Mouse (Mus musculus) forebrain, embryonic 16.5 days (tissue): ENCODE results near the gene Wdr92. TPM values are rescaled to one million over a fixed set of nuclear protein-coding genes. Genes with fewer than 3 reads are reported as not detected.

Experiments used
- ATAC-seq: fragments of 200-750 bp; cut with Nextera tagmentation; 2 replicates; pipeline ENCODE4 v1.8.0; 2017; ENCODE audit warnings: mild to moderate bottlenecking, moderate library complexity
- H3K27ac ChIP-seq: fragments of 300-500 bp; sonication (generic); 2 replicates; pipeline ENCODE4 v1.5.1; 2014; ENCODE audit warnings: low read length, control low read depth
- H3K27me3 ChIP-seq: fragments of 300-500 bp; sonication (generic); replicated peaks from 2 replicates; pipeline ENCODE4 v1.6.1; 2014; ENCODE audit warnings: low read length; ENCODE audit not compliant: control insufficient read depth, insufficient read depth
- H3K36me3 ChIP-seq: fragments of 300-500 bp; sonication (generic); 2 replicates; pipeline ENCODE4 v1.6.1; 2014; ENCODE audit not compliant: control insufficient read depth, insufficient read depth
- H3K4me1 ChIP-seq: fragments of 300-500 bp; sonication (generic); replicated peaks from 2 replicates; pipeline ENCODE4 v1.6.1; 2014; ENCODE audit warnings: low read length; ENCODE audit not compliant: control insufficient read depth, insufficient read depth
- H3K4me2 ChIP-seq: fragments of 300-500 bp; sonication (generic); 2 replicates; pipeline ENCODE4 v1.6.1; 2014; ENCODE audit warnings: mild to moderate bottlenecking, low read length, control low read depth
- H3K4me3 ChIP-seq: fragments of 300-500 bp; sonication (generic); replicated peaks from 2 replicates; pipeline ENCODE4 v1.5.1; 2014; ENCODE audit warnings: mild to moderate bottlenecking, low read length, control low read depth
- H3K9ac ChIP-seq: fragments of 300-500 bp; sonication (generic); replicated peaks from 2 replicates; pipeline ENCODE4 v1.6.1; 2014; ENCODE audit warnings: low read depth, low read length, control low read depth
- H3K9me3 ChIP-seq: fragments of 300-500 bp; sonication (generic); 2 replicates; pipeline ENCODE4 v1.6.1; 2016; ENCODE audit warnings: low read length; ENCODE audit not compliant: control insufficient read depth
- WGBS: fragments of 180-500 bp; shearing (Covaris S2); extraction: QIAGEN DNeasy Blood & Tissue Kit; methylation state at CpG from one replicate; pipeline ENCODE4 v1.1.7; 2014; 5-methylcytosine and 5-hydroxymethylcytosine counted together
- polyA plus RNA-seq: library from polyadenylated mRNA; unstranded; fragments of >200 nt; fragmentation: Nextera tagmentation; extraction: Ambion mirVana; gene quantifications from 2 replicates; pipeline ENCODE4 v1.2.1, GENCODE M21; 2015

Gene Wdr92
- polyA plus RNA-seq, 1 experiment from 2014 or later = 17.5 TPM

DNA sequence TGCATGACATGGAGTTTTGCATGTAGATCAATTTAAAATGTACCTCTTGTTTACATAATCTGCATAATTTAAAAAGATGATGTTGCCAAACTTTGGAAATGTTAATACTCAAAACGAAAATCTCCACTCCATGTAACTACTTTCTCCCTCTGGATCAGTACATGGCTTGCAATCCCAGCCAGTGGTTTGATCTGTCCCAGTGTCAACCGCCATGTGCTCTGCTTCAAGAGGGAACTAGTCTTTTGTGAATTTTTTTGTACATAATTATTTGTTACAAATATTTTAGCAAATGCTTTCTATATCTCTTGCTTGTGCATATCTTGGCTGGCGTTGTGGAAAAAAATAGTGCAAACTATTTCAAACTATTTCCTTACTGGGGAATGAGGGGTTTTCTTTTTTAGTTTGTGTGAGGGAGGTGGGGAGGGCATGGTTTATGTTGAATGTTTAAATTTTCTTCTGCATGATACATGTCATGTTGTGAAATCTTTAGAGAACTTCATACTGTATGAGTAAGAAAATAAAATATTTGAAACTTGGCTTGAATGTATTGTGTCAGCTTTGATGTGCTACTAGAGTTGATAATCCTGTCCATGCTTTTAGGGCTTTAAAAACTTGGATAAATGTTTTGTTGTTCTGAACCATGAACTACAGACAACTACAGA lies 18.1 kb downstream of the Wdr92 start:
- H3K36me3 ChIP-seq = peaks cover 31% of the 10 kb centered on the region
- H3K27me3 ChIP-seq = no peaks in the 10 kb centered on the region
- H3K9ac ChIP-seq = no peak overlapping the region
- no peak overlapping the region for H3K4me2 ChIP-seq
- no peak overlapping the region for H3K4me3 ChIP-seq
- no peaks in the 10 kb centered on the region for H3K4me1 ChIP-seq
- ATAC-seq = no peak
- 92% methylated on average over 3 of the region's 3 CpGs for WGBS
- no peaks in the 10 kb centered on the region for H3K9me3 ChIP-seq
- no peak overlapping the region for H3K27ac ChIP-seq

DNA sequence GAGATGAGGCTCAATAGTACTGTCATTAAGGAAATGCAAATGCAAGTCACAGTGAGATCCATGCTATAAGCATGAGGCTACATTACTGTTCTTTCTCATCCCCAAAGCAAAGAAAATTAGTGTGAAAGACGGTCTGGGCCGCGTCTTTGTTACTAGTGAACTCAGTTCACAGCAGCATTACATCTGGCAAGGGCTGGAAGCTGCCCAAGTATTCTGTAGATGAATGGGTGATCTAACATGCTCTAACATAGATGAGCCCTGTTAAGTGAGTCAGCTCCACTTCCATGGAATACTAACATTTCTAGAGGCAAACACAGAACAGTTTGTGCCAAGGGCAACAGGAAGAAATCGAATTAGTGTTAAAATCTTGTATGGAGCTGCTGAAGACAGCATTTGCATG lies 19.0 kb downstream of the Wdr92 start:
- no peak for ATAC-seq
- H3K4me3 ChIP-seq = no peak overlapping the region
- H3K27me3 ChIP-seq = no peaks in the 10 kb centered on the region
- 89% methylated on average over 4 of the region's 4 CpGs for WGBS
- H3K36me3 ChIP-seq = peaks cover 22% of the 10 kb centered on the region
- no peak overlapping the region for H3K9ac ChIP-seq
- H3K4me2 ChIP-seq = no peak overlapping the region
- H3K9me3 ChIP-seq = no peaks in the 10 kb centered on the region
- H3K27ac ChIP-seq = no peak overlapping the region
- H3K4me1 ChIP-seq = no peaks in the 10 kb centered on the region

DNA sequence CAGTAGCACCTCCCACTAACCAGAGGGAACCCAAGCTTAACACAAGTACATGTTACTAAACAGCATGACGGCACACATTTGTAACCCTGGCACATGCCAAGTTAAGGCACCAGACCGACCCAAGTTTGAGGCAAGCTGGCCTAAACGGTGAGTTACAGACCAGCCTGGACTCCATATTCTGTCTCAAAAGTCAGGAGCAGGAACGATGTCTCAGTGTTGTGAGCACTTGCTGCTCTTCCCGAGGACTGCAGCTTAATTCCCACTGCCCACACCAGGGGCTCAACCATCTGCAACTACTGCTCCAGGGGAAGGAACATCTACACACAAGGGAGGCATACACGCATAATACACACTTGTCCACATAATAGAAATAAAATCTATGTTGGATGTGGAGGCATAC lies 20.6 kb downstream of the Wdr92 start:
- WGBS = 86% methylated on average over 6 of the region's 6 CpGs
- Histone ChIP-seq H3K27ac (no peak overlapping the region), H3K27me3 (no peaks in the 10 kb centered on the region), H3K9ac (no peak overlapping the region), H3K9me3 (no peaks in the 10 kb centered on the region), H3K4me3 (no peak overlapping the region), H3K4me2 (no peak overlapping the region), H3K4me1 (no peaks in the 10 kb centered on the region), H3K36me3 (peaks cover 20% of the 10 kb centered on the region)
- peak; percentile 23 for ATAC-seq

DNA sequence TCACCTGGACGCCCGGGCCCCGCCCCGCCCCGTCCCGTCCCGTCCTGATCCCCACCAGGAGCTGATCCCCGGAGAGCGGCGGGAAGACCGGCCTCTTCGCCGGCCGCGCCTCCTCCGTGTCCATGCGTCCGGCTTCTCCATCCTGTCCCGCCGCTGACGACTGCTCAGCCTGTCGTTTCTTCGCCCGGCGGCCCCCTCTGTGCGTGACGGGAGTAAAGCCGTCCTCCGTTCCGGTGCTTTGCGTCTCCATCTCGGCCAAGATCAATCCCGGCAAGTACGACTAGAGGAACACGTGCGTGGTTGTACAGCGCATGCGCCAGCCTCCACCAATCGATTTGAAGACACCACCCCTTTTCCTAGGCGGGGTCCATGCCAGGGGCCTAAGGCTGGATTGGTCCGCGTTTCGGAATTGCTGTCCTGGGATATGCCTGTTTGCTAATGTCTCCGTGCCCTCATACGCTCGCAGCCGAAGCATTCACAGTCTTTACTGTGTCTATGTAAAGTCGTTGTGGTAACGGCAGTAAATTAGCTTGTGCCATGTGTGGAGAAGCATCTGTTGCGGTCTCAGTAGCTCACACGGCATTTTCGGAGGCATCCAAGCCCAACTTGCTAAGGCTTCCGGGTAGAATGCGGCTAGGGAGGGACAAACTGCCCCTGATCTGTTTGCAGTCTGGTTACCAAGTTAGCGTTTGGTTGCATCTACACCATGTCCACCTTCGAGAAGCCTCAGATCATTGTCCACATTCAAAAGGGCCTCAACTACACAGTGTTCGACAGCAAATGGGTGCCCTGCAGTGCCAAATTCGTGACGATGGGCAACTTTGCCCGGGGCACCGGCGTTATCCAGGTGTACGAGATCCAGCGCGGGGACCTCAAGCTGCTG lies 29.6 kb downstream of the Wdr92 start, which contains the start of gene Pno1:
Gene Pno1, minus strand, starts transcription at position 311 of the 883 bp plus-strand sequence.
- under 1% methylated on average over 60 of the region's 65 CpGs for WGBS
- Histone ChIP-seq H3K4me1 (peaks cover 20% of the 10 kb centered on the region), H3K36me3 (peaks cover 3% of the 10 kb centered on the region; the same call in 1 of the 2 replicates), H3K27me3 (no peaks in the 10 kb centered on the region), H3K4me2 (peak within 1 kb of the TSS; percentile 72), H3K9me3 (no peaks in the 10 kb centered on the region), H3K4me3 (peak within 1 kb of the TSS; percentile 88), H3K9ac (peak within 1 kb of the TSS; percentile 72), H3K27ac (peak within 1 kb of the TSS; percentile 88)
- peak; percentile 98 for ATAC-seq

DNA sequence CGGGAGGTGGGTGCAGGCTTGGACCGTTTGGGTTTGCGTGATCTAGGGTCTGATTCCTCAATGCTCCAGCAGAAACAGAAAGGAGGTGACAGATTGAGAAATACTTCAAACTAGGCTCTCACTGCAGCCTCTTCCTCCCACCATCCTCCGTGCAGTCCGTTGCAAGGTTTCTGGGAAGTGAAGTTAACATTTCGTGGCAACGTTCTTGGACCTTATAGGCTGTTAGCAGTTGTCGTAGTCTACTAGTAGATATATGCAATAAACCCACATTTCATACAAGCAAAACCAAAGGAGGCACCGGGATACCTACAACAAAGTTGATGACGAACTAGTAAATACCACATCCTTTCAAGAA lies 30.2 kb downstream of the Wdr92 start:
- Histone ChIP-seq H3K27me3 (no peaks in the 10 kb centered on the region), H3K9ac (peak overlapping the region; percentile 72), H3K4me2 (peak overlapping the region; percentile 72), H3K4me1 (peaks cover 20% of the 10 kb centered on the region), H3K27ac (peak overlapping the region; percentile 88), H3K9me3 (no peaks in the 10 kb centered on the region), H3K36me3 (peaks cover under 1% of the 10 kb centered on the region; the same call in 1 of the 2 replicates), H3K4me3 (peak overlapping the region; percentile 88)
- ATAC-seq = no peak
- WGBS = 3% methylated on average over 10 of the region's 10 CpGs

DNA sequence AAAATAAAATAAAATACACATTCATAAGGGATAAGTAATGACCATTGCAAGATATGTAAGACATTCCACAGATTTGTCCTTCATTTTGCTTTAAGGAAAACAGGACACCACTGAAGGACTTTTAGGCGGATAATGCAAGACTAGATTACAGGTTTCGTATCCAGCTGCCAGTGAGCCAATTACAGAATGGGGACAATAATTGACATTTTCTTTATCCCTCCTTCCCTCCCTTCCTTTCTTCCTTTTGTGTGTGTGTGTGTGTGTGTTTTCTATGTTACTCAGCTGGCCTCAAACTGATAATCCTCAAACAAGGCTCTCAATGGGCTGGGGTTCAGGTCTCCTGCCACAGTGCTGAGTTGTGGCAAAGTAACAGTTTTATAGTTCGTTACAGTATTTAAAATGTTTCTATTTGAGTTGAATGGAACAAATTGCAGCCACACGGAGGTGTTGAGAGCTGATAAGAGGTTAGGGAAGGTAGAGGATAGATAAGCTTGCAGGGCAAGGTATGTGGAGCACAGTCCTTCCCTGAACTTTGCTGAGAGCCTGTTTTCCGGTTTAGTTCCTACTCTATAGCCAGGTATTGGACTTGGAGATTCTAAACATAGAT lies 31.1 kb downstream of the Wdr92 start:
- H3K9ac ChIP-seq = no peak overlapping the region; the same call in 1 of the 2 replicates
- H3K4me2 ChIP-seq = no peak overlapping the region; the same call in 1 of the 2 replicates
- WGBS = 63% methylated on average over 5 of the region's 5 CpGs
- H3K27ac ChIP-seq = no peak overlapping the region
- H3K27me3 ChIP-seq = no peaks in the 10 kb centered on the region
- no peaks in the 10 kb centered on the region for H3K36me3 ChIP-seq
- no peak for ATAC-seq
- H3K4me3 ChIP-seq = no peak overlapping the region
- no peaks in the 10 kb centered on the region for H3K9me3 ChIP-seq
- H3K4me1 ChIP-seq = peaks cover 20% of the 10 kb centered on the region

DNA sequence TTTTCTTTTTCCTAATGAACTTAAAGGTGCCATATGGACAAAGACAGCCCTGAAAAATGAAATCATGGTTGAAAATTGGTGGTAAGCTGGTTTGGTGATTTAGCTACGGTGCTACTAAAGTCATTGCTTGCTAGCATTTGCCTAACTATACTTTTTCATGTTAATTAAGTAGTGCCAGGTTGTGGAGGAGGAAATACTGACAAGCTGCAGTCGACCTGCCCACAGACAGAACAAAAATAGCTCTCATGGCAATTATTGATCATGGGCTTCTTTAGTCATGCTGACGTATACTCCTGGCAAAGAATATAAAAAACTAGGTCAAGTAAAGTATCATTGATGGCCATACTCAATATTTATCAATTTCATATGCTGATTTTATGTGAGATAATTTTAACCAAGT lies 33.6 kb downstream of the Wdr92 start:
- no peak for ATAC-seq
- Histone ChIP-seq H3K27me3 (no peaks in the 10 kb centered on the region), H3K4me1 (peaks cover 16% of the 10 kb centered on the region), H3K9me3 (no peaks in the 10 kb centered on the region), H3K36me3 (no peaks in the 10 kb centered on the region), H3K4me3 (no peak overlapping the region), H3K9ac (no peak overlapping the region), H3K4me2 (no peak overlapping the region), H3K27ac (no peak overlapping the region)
- WGBS = 93% methylated on average over 3 of the region's 3 CpGs

DNA sequence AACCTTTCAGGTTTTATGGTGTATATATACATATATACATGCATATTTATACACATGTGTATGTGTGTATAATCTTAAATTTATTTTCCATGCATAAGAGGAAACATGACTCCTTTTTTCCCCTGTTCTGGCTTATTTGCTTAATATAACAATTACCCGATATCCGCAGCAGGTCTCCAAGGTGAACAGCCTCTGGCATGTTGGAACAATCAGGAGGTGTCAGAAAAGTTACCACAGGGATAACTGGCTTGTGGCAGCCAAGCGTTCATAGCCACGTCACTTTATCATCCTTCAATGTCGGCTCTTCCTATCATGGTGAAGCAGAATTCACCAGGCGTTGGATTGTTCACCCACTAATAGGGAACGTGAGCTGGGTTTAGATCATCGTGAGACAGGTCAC lies 39.2 kb downstream of the Wdr92 start:
- no peak overlapping the region for H3K4me3 ChIP-seq
- no peaks in the 10 kb centered on the region for H3K27me3 ChIP-seq
- 98% methylated on average over 8 of the region's 8 CpGs for WGBS
- H3K4me2 ChIP-seq = no peak overlapping the region
- H3K9ac ChIP-seq = no peak overlapping the region
- H3K27ac ChIP-seq = no peak overlapping the region
- H3K36me3 ChIP-seq = 0 out of 2 replicates have a peak, but pooled peaks cover 3% of the 10 kb centered on the region
- no peaks in the 10 kb centered on the region for H3K9me3 ChIP-seq
- no peak for ATAC-seq
- no peaks in the 10 kb centered on the region for H3K4me1 ChIP-seq

DNA sequence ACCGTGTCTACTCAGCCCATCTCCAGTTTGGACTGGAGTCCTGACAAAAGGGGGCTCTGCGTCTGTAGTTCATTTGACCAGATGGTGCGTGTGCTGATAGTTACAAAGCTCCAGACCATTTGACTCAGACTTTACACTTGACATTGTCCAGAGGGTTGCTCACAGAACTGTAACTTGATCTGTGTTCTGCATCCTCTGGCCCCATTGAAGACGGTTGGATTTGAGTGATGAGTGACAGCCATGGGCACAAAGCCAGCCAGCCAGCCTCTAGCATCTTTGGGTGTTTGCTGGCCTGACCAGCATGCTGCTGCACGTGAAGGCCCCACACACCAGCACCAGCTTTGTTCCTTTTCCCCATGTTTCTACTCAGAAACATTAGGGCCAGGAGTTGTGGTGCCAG lies 50.9 kb downstream of the Wdr92 start:
- H3K9me3 ChIP-seq = no peaks in the 10 kb centered on the region
- no peak overlapping the region for H3K4me3 ChIP-seq
- no peak overlapping the region for H3K4me2 ChIP-seq
- H3K27ac ChIP-seq = no peak overlapping the region
- peaks cover 9% of the 10 kb centered on the region for H3K36me3 ChIP-seq
- 67% methylated on average over 5 of the region's 5 CpGs for WGBS
- H3K27me3 ChIP-seq = no peaks in the 10 kb centered on the region
- H3K4me1 ChIP-seq = no peaks in the 10 kb centered on the region
- no peak overlapping the region for H3K9ac ChIP-seq
- ATAC-seq = no peak
